Mouse (Mus musculus) embryo, embryonic 9.5 days (tissue): Measurements from ENCODE around the gene Kcnh6.
A peak's percentile ranks its signal among the peaks of the same experiment; 100 is the strongest.
"Not testable (repeated sequence)": the region's sequence is repeated elsewhere in the genome, so short reads cannot be mapped to it uniquely, and the experiment has no call there.

ENCODE experiments used
- DNase-seq: peaks from one replicate; pipeline ENCODE4 v3.0.0-alpha.2; 2017; ENCODE audit errors: extremely low spot score

The Kcnh6 gene

DNA sequence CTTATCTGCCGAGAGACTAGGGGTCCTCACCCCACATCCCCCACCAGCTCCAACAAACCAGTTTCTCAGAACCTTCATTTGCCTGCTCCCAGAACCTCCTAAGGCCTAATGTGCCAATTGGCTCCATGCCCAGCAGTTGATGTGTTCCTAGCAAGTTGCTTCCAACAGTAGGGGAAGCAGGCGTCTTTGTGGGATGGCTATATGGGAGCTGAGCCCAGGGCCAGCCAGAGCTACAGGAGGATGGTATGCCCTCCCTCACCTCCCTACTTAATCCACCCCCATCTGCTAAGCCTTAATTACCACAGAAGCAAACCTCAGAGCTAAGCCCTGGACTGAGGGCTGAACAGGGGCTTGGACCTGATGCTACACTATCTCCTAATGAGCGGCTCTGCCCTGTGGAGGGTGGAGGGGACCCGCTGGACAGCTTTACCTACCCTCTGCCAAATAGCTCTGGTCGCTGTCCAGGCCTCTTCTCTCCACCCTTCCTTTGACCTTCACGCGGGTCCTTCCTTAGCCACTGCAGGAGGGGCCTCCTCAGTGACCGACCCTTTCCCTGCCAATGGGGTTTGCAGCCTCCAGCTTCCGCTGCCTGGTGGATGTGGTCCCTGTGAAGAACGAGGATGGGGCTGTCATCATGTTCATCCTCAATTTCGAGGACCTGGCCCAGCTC, 5.8 kb downstream of the Kcnh6 start:
- no peak for DNase-seq

DNA sequence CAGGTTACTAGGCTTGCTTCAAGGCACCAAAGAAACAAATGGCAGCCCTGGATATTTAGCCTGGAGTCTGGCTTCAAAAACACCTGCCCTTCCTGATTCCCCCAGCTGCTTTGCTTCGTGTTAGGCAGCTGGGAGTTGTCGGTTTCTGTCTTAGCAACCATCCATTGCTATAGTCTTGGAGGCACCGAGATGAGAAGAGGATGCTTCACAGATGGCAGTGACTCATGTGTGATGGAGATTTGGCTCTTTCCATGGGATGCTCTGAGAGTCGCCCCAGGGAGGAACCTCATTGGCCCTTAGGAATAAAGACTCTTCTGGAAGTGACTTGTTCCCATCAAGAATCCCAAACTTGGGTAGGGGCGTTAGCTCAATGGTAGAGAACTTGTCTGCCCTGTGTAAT, 8.5 kb downstream of the Kcnh6 start:
- no peak for DNase-seq

DNA sequence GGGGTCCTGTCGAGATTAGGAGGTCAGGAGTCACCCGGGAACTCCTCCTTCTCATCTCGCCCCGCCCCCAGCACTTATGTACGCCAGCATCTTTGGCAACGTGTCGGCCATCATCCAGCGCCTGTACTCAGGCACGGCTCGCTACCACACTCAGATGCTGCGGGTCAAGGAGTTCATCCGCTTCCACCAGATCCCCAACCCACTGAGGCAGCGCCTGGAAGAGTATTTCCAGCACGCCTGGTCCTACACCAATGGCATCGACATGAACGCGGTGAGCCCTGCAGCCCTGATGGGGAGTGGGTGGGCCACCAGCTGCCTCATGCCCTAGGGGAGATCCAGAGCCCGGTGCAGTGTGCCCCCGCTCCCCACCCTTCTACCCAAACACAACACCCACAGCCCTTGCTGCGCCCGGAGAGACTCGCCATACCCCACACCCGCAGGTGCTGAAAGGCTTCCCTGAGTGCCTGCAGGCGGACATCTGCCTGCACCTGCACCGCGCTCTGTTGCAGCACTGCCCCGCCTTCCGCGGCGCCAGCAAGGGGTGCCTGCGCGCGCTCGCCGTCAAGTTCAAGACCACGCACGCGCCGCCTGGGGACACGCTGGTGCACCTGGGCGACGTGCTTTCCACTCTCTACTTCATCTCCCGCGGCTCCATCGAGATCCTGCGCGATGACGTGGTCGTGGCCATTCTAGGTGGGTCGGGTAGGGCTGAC, 12.3 kb downstream of the Kcnh6 start:
- peak; percentile 28 for DNase-seq

DNA sequence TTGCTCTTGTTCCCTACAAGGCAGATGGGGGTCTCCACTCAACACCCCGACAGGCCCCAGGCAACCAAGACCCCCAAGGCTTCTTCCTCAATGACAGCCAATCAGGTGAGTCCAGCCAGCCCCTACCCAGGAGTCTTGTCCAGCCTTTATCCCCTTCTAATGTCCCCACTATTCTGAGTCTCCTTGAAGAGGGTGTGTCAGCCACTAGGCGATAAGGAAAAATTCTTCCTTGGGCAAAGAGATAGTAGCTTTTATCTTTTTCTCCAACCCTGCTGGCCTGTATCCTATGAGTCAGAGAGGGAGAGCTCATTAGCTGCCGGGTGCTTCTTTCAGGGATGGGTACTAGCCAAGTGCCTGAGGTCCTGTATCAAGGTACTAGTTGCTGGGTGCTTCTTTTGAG, 17.9 kb downstream of the Kcnh6 start:
- DNase-seq = no peak

DNA sequence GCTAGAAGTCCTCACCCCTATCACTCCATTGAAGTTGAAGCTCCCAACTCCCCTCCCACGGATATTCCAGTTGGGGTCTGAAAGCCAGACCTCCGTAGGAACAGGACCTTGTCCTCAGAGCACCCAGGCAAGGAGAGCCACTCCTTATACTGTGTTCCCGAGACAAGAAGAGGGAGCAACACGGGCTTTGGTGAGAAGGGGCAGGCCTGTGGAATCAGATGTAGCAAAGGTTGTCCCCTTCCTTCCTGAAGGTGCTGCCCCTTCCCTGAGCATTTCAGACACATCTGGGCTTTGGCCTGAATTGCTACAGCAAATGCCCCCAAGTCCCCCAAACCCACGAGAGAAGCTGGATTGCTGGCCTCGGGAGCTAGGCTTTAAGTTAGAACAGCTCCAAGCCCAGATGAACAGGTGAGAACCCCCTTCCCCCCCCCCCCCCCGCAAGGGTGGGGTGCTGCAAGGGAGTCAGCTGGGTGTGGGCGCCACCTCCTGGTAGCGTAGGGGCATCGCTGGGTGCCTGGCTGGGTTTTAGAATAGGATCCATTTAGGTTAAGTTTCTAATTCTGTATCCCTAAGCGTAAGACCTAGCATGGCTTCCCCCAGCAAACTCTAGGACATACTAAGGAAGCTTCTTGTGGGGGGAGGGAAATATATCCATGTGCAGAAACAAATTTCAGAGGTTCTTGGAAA, 18.7 kb downstream of the Kcnh6 start:
- DNase-seq = peak; percentile 49

DNA sequence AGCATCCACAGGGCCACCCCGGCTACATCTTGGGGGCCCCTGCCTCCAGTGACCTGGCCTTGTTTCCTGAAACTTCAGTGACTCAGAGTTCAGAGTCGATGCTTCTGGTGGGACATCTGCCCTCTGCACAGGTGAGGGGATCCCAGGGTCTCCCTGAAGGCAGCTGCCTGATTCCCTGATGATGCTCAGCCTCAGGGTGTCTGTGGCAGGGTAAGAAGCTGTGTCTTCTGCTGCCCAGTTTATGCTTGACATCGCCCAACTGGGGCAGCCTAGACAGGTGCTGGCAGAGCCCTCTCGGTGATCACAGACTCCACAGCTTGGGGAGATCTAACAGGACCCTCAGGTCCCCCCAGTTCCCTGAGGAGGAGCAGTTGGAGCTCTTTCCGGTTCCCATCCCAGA, 19.7 kb downstream of the Kcnh6 start:
- DNase-seq = no peak

DNA sequence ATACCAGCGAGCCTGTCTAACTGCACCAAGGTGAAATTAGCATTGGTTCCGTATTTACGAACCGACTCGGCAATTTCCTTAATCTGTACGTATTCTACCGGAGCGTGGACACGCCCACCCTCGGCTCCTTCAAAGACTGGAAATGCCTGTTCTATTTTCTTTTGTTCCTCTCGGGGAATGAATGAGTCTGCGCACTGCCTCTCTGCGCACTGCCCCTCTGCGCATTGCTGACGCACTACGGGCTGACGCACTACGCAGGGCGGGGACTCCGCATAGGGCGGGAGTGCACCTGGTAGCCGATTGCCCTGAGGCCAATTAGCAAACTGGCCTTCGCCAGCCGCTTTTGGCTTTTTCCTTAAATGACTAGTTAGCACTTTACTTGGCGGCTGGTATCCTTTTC, 24.1 kb downstream of the Kcnh6 start:
- DNase-seq = not testable (repeated sequence)

DNA sequence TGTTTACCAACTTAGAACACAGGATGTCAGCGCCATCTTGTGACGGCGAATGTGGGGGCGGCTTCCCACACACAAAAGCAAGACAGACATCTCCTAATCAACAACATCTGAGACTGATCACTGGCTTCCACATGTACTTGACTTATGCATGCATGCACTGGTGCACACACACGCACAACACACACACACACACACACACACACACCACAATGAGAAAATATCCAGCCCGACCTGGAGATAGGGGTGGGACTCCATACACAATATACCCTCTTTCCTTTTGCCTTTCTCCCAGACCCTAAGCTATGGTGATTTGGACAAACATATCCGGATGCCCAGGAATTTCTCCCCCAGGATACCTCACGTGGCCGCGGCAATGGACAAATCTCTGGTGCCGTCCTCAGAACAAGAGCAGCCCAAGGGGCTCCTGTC, 25.6 kb downstream of the Kcnh6 start:
- DNase-seq = peak; percentile 39

DNA sequence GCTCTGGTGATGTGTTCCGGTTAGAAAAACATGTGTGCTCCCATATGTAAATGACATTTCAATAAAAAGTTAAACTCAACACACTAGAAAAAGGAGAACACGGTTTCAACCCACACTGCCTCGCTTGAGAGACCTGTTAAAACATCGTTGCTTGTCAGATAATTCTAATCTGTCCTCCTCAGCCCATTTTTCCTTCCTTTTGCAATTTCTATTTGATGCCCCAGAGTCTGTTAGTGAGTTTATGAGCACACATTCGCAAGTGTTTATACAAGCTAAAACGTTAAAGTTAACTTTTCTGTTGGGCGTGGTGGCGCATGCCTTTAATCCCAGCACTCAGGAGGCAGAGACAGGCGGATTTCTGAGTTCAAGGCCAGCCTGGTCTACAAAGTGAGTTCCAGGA, 27.1 kb downstream of the Kcnh6 start:
- DNase-seq = no peak

DNA sequence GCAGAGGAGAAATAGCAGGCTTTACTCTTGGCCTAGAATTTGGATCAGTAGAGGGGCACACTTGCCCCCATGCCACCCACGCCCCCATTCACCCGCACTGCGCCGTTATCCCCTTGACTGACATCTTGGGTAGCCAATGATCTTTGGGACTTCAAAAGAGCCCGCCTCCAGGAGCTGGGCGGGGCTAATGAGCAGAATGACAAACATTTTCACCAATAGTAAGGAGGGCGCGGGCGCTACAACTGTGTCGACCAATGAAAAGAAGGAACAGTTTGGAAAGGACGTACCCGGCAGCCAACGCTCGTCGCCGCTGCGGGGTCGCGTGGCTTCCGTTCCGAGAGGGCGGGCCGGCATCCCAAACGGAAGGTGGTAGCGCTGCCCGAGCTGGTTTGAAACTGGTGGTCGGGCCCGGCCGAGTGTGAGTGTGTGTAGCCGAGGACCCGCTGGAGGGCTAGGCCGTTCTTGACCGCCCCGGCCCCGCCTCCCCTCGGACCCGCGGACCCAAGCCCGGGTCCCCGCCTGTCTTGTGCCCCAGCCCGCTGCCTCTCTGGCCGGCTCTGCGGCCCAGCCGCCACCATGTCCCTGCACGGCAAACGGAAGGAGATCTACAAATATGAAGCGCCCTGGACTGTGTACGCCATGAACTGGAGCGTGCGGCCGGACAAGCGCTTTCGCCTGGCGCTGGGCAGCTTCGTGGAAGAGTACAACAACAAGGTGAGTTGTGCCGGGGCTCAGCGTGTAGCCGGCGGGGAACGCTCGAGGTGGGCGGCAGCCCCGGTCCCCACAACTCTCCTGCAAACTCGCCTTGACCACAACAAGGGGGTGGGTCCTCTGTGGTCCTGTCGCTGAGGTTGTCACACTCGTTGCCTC, 28.9 kb downstream of the Kcnh6 start, which contains the start of gene Dcaf7:
Gene Dcaf7 (plus strand): TSS at position 325 of the 870 bp plus-strand sequence.
- DNase-seq = peak; percentile 99

DNA sequence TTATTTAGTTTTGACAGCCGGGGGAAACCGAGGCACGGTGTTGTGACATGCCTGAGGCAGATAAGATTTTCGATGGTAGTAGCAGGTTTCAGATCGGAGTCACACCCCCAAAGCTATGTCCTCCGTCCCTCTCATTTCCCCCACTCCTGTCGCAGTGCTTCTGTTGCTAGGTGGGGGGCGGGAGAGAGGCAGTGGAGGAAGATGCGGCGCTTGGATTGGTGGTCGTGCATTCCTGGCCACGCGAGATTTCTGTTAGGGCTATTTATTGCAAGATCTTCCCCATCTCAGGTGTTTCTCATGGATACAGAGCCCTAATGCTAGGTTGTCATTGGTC, 29.5 kb downstream of the Kcnh6 start:
- DNase-seq = peak; percentile 53

DNA sequence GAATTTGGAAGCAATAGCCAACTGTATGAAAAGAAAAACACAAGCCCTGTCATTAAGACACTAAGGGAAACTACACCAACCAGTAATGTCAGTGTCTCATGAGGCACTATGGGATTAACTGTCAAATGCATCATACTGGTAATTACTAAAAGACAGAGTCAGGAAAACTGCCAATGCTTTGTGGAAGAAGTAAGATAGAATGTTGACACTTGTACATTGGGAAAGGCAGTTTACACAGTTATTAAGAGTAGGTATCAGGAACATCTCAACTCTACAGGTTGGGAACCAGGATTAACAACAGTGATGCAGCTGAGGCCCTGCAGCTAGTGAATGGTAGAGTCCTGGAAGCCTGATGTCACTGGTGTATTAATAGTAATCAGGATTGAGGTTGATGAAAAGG, 36.4 kb downstream of the Kcnh6 start:
- DNase-seq = no peak

DNA sequence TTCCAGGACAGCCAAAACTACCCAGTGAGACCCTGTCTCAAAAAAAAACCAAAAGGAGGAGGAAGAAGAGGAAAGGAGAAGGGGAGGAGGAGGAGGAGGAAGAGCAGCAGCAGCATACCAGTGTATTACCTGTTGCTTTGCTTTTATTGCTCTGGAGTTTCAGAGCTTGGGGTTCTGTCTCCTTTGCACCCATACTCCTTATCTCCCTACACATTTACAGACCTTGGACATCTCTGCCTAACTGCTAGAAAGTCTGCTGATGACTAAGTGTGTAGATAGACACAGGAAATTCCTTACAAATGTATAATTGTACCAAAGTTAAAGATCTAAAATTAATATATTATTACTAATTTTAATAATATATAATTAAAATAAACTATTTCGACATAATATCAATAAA, 37.3 kb downstream of the Kcnh6 start:
- no peak for DNase-seq

DNA sequence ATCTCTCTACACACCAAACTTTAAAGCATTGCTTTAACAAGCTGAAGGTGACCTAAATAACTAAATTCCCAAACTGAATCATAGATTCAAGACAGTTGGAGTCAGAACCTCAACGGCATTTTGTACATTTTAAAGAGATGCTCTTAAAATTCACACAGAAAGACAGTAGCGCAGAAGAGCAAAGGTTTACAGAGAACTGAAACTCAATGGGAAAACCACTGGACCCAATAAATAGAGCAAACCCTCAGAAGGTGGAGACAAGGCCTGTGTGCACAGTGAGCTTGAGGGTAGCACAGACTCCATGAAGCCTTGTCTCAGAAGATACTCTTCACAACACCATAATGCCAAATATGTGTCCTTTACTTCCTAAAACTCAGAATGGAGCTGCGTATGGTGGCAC, 37.9 kb downstream of the Kcnh6 start:
- no peak for DNase-seq

DNA sequence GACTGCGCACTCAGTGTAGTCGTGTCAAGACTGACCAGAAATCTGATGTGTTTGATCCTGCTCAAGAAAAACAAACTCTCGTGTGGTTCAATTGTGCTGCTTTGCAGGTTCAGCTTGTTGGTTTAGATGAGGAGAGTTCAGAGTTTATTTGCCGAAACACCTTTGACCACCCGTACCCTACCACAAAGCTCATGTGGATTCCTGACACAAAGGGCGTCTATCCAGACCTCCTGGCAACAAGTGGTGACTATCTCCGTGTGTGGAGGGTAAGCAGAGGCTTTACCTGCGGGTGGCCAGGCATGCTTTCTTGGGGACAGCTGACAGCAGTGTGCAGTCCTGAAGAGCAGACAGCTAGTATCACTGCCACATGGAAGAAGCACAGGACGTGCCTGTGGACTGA, 38.7 kb downstream of the Kcnh6 start:
- DNase-seq = no peak

DNA sequence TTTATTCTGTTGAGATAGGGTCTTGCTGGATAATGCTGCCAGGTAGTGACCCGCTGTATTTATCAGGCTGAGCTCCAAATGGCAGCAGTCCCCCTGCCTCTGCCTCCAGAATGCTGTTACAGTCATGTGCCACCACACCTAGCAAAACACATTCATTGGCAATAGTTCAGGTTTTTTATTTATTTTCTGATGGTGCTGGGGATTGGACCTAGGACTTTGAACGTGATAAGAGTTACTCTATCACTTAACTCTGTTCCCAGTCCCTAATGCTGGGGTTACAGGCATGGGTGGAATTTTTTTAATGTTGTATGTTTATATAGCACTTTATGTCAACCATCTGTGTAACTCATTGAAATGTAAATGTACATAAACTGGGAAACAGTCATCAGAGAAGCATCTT, 46.0 kb downstream of the Kcnh6 start:
- DNase-seq = no peak

DNA sequence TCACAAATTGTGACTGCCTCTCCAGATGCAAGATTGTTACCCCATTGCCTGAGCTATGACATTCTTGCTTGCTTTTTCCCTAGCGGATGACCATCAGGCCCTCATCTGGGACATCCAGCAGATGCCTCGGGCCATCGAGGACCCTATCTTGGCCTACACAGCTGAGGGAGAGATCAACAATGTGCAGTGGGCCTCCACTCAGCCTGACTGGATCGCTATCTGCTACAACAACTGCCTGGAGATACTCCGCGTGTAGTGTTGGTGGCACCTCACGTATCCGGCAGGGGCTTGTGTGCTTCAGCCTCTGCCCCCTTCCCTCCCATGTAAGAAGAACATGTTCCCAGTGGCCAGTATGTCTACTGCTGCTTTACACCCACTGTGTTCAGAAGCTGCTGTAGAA, 46.7 kb downstream of the Kcnh6 start:
- no peak for DNase-seq

DNA sequence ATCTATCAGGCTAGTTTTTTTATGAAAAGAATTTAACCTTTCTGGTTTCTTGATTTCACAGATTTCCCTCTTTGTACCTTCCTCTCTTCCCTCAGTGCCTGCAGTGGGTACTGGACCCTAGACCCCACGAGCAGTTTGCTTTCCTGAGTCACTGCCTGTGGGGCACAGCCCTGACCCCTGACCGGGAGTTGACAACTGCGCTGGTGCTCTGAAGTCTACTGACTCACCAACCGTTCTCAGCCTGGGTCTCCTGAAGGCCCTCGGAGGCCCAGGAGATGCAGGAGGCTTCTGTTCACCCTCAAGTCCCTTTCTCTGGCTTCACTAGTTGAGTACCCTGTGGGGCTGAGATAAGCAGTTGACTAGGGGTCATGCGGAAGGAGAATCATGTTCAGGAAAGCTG, 47.4 kb downstream of the Kcnh6 start:
- DNase-seq = no peak

DNA sequence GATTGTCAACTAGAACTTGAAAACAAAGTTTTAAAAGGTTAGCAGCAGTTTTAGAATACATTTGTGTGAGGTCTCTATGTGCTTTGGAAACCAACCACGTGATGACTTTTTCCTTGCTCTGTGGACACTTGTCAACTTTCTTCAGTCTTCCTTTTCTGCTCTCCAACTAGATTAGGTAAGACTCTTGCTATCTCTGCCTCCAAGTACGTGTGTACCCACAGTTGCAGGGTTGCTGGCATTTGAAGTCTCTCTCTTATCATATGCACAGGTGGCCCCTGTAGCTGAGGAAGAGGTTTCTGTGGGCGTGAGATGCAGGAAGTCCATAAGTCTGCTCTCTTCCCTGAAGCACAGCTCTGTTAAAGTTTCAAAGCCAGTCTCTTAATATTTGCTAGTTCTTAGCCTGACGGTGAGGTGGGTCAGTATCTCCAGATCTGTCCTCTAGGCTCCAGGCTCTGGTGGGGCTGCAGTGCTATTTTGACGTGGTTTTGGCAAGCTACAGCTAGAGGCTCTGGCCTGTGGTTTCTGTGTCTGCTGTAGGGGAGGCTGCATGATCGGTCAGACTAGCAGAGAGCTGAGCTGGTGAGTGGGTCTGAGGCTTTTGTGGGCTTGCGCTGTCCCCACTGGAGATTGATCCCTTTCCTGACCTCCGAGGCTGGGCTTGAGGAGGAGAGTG, 49.0 kb downstream of the Kcnh6 start:
- no peak for DNase-seq

DNA sequence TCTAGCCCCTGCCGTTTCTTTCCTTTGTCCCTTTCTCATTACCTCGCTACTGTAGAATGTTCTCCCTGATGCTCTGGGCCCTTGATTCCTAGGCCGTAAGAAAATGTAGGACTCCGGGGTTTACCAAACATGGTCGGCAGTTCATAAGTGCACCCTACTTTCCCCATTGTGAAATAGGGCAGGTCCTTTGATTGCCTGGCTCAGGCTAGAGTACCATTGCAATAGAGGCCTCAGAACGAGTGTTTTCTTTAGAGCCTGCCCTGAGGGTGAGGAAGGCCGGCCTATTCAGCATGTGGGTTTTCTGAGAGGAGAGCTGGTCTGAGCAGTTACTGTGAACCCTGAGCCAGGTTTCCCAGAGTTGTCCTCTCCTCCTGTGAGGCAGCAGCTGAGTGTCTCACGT, 50.1 kb downstream of the Kcnh6 start:
- DNase-seq = no peak

DNA sequence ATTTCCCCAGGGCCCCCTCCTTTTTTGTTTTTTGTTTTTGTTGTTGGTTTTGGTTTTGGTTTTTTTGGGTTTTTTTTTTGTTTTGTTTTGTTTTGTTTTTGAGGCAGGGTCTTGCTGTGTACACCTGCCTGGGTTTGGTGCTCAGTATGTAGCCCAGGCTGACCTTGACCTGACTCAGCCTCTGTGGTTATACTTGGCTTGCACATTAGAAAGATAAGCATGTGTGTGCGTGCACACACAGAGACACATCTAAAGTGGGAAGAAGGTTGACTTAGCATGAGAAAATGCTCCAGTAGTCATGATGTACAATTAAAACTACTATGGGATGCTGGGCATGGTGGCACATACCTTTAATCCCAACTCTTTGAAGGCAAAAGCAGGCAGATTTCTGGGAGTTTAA, 52.6 kb downstream of the Kcnh6 start:
- no peak for DNase-seq

DNA sequence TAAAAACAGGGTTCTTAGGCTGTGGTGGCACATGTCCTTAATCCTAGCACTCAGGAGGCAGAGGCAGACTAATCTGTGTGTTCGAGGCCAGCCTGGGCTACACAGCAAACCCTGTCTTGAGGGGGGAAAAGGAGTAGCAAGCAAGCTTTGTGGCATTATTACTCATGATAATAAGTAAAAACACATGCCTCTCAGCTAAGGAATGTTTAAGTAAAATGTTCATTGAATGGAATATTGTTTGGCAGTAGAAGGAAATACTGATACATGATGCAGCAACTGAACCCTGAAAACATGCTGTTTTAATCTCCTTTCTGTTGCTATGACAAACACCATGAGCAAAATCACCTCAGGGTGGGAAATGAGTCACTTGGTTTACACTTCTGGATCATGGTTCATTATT, 53.4 kb downstream of the Kcnh6 start:
- DNase-seq = no peak
